Mouse (Mus musculus): ENCODE data around the gene Mis18a.

Mis18a gene

DNA sequence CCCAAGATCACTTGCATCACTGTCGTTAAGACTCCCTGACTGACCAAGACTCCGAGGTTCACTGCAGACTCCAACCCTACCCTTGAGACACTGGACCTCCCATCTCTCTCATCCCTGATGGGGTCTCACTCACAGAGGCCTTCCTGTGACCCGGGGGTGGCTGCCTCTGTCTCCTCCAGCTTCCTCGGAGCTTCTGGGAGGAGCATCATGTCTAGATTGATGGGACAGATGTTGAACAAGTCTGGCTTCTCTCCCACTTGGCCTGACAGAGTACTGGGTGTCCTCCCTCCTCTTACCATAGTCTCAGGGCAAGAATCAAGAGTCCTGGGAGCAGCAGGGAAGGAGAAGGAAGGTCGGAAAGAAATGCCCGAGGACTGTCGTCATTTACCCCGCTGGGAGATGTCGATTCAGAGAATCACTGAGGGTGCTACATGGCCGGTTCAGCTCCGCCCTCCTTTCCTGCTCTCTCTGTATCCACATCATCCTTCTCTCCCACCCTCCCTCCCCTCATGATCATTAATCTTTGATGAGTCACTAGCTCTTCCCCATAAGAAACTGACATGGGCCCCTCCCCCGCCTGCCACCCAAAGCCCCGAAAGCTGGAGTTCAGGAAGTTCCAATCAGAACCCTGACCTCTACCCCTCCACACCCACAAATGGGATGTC is 22.9 kb downstream of the Mis18a start:
- DNase-seq (ENCODE audit: low spot score in 2 of 2) = no peak

DNA sequence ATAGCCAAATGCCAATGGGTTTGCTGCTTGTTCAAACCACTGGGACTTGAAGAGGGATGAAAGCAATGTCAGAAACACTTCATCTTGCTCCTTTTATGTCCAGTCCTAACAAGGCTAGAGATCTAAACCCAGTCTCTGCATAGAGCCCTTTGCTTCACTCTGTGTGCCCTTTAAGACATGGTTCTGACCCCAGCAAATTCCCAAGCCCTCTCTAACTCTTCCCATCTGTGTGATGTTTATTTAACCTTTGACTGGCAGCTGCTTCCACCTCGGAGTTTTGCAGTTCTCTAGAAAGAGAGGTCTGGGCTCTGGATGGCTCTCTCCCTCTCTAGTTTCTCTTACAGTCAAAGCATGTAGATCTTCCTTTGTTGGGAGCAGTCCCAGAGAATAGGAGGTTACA is 23.6 kb downstream of the Mis18a start:
- no peak for DNase-seq (ENCODE audit: low spot score in 2 of 2)

DNA sequence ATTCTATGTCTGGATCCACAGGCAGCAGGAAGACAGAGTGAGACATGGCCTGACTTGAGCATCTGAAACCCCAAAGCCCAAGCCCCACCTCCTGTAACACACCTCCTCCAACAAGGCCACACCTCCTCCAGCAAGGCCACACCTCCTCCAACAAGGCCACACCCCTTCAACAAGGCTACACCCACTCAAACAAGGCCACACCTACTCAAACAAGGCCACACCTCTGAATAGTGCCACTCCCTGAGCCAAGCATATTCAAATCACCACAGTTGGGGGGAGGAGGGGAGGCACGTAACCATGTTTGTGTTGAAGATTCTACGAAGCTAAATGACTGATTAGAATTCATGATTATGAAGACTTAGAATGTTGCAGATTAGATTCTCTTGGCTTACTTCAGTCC is 25.7 kb downstream of the Mis18a start:
- no peak for DNase-seq (ENCODE audit: low spot score in 2 of 2)

DNA sequence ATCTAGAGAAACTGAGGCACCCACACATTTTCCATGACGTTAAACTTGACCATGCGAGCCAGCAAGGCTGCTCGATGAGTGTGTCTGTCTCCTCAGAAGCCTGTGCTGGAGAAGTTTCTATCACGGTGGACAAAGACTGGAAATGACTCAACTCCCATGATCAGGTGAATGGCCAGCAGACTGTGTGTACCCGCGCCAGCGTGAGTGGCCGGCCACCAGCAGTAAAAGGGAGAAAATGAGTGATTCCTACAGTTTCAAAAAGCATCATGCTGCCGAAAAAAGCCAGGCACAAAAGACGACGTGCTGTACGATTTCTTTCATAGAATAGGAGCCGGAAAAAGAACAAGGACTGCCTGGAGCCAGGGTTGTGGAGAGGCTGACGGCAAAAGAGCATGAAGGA is 27.8 kb downstream of the Mis18a start:
- DNase-seq (ENCODE audit: low spot score in 2 of 2) = no peak

DNA sequence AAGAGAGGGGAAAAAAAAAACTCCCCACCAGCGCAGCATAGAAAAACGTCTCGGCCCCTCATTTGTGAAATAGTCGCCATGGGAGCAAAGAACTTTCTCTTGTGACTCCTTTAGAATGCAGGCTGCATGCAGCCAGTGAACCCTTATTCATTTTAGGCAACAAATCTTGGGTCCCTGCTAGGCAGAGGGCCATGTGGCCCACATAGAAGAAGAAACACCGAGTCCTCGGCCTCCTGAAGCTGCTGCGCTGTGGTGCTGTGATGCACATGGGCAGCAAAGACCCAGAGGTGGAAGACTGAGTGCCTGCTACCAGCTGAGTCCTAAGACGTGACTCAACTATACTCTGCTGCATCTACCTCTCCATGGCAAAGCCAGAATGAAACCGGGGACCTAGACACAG is 30.9 kb downstream of the Mis18a start:
- no peak for DNase-seq (ENCODE audit: low spot score in 2 of 2)

DNA sequence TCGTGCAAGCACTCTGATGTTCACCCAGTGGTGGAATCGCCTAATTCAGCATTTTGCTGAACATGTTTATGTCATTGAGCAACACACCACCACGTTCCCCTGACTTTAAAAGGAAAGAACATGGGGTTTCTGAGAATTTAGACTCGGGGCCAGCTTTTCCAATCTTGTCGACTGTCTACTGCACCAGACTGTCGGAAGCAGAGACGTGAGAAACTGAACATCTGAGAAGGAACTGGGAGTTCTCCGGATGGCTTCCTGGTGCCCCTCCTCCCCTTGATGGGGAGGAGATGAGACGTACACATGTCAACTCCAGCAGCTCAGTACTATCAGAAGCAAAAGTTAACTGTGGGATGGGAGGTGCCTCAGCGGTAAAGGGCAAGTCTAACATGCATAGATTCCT is 32.1 kb downstream of the Mis18a start:
- DNase-seq (ENCODE audit: low spot score in 2 of 2) = no peak

DNA sequence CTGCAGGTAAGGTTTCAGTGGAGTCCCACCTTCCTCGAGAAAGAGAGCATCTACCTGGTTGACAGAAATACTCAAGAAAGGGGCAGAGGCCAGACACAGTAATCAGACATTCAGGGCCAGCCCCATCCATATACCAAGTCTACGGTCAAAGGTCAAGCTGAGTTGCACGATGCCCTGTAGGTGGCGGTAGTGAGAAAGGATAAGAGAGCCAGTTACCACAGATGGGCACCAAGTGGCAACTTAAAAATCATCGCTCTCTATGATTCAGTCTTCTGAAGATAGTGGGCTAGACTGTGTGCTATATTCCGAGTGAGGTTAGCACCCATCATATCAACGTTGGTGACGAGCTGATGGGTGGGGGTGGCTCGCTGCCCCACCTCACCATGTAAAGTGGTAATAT is 32.5 kb downstream of the Mis18a start:
- DNase-seq (ENCODE audit: low spot score in 2 of 2) = no peak

DNA sequence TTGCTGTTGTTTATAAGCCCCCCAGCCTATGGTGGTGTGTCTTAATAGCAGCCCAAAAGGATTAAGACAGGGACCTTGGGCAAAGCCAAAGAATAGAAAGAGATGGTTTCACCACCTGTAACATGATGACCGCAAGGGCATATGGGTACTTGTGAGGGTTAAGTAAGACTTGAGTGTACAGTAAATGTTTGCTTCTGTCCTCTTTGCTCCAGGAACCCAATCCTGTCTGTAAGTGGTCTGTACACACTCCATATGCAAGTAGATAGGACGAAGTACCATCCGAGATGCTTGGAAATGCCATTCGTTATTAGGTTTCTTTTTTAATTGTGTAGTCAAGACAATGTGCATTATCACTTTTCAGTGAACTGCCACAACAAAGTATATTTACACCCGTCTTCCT is 33.6 kb downstream of the Mis18a start:
- no peak for DNase-seq (ENCODE audit: low spot score in 2 of 2)

DNA sequence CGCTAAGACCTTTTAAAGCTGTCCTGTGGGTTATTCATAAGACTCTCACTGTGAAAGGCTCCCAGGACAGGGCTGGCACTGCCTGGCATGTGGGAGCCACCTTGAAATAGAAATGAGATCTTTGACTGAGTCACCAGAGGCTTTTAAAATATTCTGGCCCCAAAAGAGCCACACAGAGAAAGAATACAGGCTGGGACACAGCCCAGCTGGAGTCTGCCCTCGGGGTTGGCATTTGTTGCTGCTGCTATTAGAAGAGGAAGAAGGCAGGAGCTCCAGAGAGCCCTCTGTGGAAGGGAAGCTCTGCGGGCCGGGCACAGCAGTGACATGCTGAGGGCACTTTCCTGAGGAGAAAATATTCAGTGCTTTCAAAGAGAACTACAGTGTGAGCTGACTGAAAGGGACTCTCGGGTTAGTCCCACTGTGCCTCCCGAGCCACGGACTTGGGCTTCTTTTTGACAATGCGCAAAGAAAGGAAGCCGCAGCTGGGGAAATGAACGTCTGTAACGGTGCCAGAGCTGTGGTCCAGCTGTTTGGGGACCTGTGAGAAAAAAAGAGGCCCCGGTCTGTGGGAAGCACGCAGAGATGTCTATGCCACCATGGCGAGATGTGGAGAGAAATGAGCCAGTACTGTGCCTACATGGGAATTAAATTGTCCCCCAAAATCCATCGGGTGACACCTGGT is 34.4 kb downstream of the Mis18a start:
- DNase-seq (ENCODE audit: low spot score in 2 of 2) = no peak

DNA sequence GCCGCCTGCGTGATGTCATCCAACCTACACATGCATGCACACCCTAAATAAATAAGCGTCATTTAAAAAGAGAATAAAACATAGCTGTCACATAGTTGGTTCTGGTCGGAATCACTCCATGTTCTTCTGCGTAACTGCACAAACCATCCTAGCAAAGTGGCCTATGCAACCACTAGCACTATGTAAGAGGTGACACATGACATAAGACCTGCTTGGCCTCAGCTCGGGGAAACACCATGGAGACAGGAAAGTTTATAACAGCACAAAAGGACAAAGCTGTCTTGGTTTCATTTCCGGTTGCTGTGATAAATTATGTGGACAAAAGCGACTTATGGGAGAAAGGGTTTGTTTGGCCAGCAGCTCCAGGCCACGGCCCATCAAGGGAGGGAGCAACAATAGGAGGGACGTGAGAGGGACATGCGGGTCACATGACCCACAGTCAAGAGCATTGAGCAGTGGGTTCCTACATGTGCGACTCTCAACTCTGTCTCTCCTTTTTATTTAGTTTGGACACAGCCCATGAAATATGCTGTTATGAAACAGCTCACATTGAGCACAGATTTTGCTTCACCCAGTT is 39.4 kb downstream of the Mis18a start:
- no peak for DNase-seq (ENCODE audit: low spot score in 2 of 2)

DNA sequence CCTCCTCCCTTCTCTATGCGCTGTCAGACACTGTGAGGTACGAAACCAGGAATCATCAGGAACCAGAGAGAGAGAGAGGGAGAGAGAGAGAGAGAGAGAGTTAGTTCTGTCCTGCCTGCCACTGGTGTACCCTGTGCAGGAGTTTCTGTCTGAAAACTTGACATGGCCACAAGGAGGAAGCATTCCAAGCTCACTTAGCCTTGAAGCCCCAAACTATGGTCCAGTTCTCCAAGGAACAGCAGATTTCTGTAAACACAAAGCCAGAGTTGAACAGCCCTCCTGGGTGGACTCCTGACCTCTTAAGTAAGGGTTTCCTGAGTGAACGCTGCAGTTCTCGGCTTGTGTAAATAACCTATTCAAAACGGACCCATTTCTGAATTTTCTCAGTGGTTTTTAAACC is 40.2 kb downstream of the Mis18a start:
- no peak for DNase-seq (ENCODE audit: low spot score in 2 of 2)

DNA sequence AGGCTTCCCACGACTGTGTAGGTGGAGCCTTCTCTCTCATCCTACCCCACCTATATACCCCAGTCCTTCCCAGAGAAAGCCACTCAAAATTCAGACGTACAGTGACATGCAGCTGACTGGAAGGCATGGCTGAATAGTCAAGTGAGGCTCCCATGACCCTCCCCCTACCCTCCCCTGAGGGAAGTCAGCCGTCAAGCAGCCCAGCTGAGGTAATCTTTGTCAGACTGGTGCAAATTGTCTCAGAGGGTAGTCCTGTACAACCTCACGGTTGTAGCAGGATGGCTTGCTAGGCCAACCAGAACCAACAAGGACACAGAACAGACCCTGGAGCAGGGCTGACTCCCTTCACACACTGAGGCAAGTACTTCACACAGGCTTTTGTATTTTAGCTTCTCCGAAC is 43.1 kb downstream of the Mis18a start:
- DNase-seq (ENCODE audit: low spot score in 2 of 2) = no peak

DNA sequence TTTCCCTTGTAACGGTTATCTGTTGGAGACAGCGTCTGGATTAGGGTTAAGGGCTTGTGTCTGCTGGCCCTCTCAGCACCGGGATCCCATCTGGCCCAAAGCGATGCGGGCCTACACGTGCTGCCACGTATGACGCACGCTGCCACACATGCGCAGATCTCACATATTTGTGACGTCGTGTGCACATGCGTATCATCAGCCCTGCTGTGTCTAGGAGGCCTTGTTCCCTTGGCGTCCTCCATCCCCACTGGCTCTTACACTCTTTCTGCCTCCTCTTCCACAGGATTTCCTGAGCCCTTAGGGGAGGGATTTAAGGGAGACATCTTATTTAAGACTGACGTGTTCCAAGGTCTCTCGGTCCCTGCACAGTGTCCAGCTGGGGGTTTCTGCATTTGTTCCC is 47.2 kb downstream of the Mis18a start:
- DNase-seq (ENCODE audit: low spot score in 2 of 2) = no peak

DNA sequence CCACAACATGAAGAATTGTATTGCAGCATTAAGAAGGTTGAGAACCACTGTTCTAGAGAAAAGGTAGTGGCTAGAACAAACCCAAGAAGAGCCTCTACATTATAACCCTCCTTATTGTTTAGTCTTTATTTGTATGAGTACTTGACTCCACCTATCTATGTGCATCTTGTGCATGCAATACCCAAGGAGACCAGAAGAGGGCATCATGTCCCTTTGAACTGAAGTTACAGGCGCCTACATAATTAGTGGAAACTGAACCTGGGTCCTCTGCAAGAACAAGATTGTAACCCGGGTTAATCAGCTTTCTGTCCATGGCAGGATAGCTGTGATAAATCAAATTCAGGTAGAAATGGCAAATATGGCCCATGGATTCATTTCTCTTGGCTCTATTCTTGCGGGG is 48.4 kb downstream of the Mis18a start:
- DNase-seq (ENCODE audit: low spot score in 2 of 2) = no peak

DNA sequence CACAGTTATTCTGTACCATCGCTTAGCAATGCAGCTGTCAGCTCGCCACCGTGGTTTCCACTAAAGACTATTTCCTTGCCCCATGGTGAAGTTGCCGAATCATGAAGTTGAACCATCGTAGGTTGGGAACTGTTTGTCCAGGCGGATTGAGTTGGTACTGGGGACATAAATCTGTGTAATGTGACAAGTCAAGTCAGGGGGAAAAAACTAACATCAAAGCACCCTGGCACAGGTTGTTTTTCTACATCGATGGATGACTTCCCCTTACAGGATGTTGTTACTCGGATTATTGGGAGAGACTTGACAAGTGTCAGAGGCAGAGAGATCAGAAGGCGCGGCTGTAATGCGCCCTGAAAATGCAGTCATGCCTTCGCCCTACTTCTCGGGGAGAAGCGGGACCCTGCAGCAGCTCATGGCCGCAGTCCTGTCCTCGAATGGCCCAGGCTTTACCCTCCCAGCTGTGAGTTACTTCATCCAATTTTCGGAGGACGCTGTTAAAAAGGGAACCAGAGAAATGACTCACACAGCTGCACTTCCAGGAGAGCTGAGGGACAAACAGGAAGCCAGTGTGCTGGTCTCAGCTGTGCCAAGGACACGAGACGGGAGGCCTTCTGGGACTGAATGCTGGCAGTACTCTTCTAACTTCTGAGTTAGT is 50.2 kb downstream of the Mis18a start:
- no peak for DNase-seq (ENCODE audit: low spot score in 2 of 2)

DNA sequence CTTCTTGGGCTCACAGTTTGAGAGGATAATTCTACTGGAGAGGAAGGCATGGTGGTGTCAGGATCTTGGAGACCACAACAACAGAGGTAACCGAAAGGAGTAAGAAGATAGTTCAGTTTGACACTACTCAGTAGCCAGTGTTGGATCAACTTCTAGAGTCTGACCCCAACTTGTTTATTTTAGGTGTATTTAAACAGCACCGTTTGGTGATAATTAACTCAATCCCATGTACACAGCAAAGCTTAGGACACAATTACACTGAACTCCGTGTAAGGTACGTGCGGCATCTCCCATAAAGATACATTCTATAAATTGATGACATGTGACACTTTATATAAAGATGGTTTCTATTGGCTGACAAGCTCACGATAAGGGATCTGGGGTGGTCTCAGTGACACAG is 52.6 kb downstream of the Mis18a start:
- no peak for DNase-seq (ENCODE audit: low spot score in 2 of 2)

DNA sequence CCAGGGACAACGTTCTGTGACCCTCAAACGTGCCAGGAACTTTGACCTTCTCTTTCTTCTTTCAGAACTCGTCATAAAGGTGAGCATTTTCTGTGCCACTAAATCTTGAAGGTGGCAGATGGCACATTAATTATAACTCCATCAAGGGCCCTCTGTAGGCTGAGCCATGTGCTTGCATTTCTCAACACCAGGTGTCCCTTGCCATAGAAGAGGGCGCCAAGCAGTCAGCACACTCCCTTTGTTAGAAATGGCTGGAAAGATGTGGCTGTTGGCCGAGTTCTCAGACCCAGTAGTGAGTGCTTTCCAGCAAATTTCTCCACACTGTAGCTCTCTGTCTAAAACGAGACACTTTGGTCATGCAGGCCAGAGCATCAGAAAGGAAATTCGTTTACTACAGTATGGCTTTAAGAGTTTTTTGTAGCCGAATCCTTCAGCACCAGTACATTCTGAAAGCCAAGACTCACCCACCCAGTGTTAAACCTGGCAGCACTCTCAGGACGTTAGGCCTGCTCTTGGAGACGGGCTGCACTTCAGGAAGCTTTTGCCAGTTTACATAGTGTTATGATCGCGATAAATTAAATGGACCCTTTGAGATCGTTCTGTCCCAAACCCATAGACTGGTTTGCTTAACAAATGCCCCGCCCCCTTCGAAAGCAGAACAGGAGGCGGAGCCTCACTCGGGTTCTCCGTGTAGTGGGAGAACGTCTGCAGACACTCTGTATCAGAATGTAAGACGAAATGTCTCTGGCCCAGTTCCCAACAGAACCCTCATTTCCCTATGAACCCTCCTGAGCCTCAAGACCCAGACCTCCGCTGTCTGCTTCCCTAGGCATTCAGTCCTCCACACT is 53.5 kb downstream of the Mis18a start:
- no peak for DNase-seq (ENCODE audit: low spot score in 2 of 2)
